Mouse (Mus musculus) embryo, embryonic 11 days (tissue): ENCODE data around the gene Zfp958.
A peak's percentile ranks its signal among the peaks of the same experiment; 100 is the strongest.
"Not testable (repeated sequence)": the region's sequence is repeated elsewhere in the genome, so short reads cannot be mapped to it uniquely, and the experiment has no call there.

ENCODE experiments used
- DNase-seq: peaks from one replicate; pipeline ENCODE4 v3.0.0-alpha.2; 2015

Zfp958 gene

GRCm38 (mm10) chr8:4612932-4613853 is at the start of gene Zfp958:
Gene Zfp958, plus strand, starts transcription at chr8:4613167.
- peak; percentile 96 for DNase-seq

GRCm38 (mm10) chr8:4581986-4582385 is 31.0 kb upstream of the Zfp958 start:
- no peak for DNase-seq

GRCm38 (mm10) chr8:4582754-4583178 is 30.2 kb upstream of the Zfp958 start:
- DNase-seq = no peak

- DNase-seq = no peak
Measured at GRCm38 (mm10) chr8:4584660-4585059, 28.3 kb upstream of the Zfp958 start.

- peak; percentile 12 for DNase-seq
Measured at GRCm38 (mm10) chr8:4586356-4586755, 26.6 kb upstream of the Zfp958 start.

GRCm38 (mm10) chr8:4588165-4589000 is 24.6 kb upstream of the Zfp958 start:
- DNase-seq = peak; percentile 93

- no peak for DNase-seq
Measured at GRCm38 (mm10) chr8:4608896-4609295, 4.1 kb upstream of the Zfp958 start.

- not testable (repeated sequence) for DNase-seq
Measured at GRCm38 (mm10) chr8:4611626-4612175, 1.3 kb upstream of the Zfp958 start.

- DNase-seq = no peak
Measured at GRCm38 (mm10) chr8:4627349-4627748, 14.4 kb downstream of the Zfp958 start.

- no peak for DNase-seq
Measured at GRCm38 (mm10) chr8:4637071-4637470, 24.1 kb downstream of the Zfp958 start.

- DNase-seq = not testable (repeated sequence)
Measured at GRCm38 (mm10) chr8:4642974-4643373, 30.0 kb downstream of the Zfp958 start.

GRCm38 (mm10) chr8:4656536-4656935 is 43.6 kb downstream of the Zfp958 start:
- DNase-seq = peak; percentile 80

- DNase-seq = no peak
Measured at GRCm38 (mm10) chr8:4675191-4676003, 62.4 kb downstream of the Zfp958 start.

GRCm38 (mm10) chr8:4676586-4676985 is 63.6 kb downstream of the Zfp958 start:
- peak; percentile 2 for DNase-seq

- DNase-seq = peak; percentile 98
Measured at GRCm38 (mm10) chr8:4677265-4678217, 64.6 kb downstream of the Zfp958 start.

GRCm38 (mm10) chr8:4678218-4678907 is 65.4 kb downstream of the Zfp958 start:
- DNase-seq = peak; percentile 94

GRCm38 (mm10) chr8:4678908-4679545 is 66.1 kb downstream of the Zfp958 start:
- DNase-seq = no peak

GRCm38 (mm10) chr8:4679796-4680195 is 66.8 kb downstream of the Zfp958 start:
- no peak for DNase-seq
